Mouse (Mus musculus): ENCODE results near the gene Clnk. TPM values are rescaled to one million over a fixed set of nuclear protein-coding genes. Genes with fewer than 3 reads are reported as not detected.

Clnk gene
- polyA plus RNA-seq, 1 experiment = not detected

DNA sequence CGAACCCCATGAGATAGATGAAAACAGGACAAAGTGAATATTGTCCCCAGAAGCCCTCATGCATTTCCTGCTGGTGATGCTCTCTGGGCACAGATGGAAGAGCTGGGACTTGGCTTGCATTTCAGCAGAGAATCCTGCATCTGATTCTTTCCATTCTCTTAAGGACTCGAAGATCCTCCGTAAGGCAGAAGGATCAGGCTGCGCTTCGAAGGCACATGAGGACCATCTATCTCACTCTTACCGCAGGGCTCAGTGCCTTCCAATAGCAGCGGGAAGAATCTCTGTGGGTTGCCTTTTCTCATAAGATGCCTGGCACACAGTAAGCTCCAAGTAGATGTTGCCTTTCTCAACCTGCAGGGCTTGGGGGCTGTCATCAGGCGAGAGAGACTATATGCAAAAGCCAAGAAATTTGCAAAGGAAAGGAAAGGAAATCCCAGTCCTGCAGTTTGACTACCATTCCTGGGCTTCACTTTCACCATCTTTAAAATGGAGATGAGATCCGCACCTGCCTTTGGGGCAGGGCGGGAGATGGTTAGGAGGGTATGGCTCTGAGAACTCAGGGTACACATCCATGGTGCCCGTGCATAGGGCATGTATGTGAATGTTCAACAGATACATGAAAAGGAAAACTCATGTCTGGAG is 167.6 kb downstream of the Clnk start:
- peaks cover 15% of the 10 kb centered on the region for H3K4me1 ChIP-seq (ENCODE audit: control insufficient read depth, insufficient read depth, low read length)
- no peak overlapping the region for H3K4me3 ChIP-seq (ENCODE audit: insufficient read depth, low read depth, low read length)
- H3K27ac ChIP-seq (ENCODE audit: insufficient read depth, low read depth, low read length) = peak overlapping the region; percentile 29
- TF ChIP-seq POLR2A (IDR thresholded peaks at IDR 0.05; ENCODE audit: insufficient read depth, low read depth, low read length) (no peak), CTCF (IDR thresholded peaks at IDR 0.05; ENCODE audit: insufficient read depth, low read depth, low read length) (no peak)
- 52% methylated on average over 11 of the region's 11 CpGs for WGBS

DNA sequence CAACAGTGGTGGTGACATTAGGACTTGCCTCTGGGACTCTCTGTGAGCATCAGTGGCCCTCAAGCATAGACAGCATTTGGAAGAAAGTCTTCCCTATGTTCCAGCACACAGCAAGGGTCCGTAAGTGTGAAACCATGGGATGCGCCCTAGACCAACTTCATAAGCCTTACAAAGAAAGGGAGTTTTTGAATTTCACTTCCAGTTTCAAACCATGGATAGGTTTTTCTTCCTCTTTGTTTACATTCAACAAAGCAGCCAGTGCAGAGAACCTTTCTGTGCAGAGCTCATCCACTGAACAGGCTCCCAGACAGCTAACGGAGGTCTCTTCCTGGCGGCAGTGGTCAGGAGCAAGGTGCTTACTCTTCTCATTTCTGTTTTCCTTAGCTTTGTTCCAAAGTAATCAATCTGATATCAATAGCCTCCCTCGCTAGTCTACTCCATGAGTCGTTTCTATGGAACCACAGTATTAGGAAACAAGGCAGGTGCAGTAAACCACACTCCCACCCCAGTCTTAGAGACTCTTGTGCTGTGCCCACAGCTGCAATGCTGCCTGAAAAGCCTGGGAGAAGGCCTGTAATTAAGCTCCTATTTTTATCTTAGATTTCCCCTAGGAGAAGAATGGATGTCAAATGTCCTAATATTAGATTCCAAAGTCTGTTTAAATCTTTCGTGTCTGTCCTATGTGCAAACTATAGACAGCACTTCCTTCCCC is 169.1 kb downstream of the Clnk start:
- no peak overlapping the region for H3K4me3 ChIP-seq (ENCODE audit: insufficient read depth, low read depth, low read length)
- TF ChIP-seq POLR2A (IDR thresholded peaks at IDR 0.05; ENCODE audit: insufficient read depth, low read depth, low read length) = no peak
- TF ChIP-seq CTCF (IDR thresholded peaks at IDR 0.05; ENCODE audit: insufficient read depth, low read depth, low read length) = no peak
- 19% methylated on average over 7 of the region's 7 CpGs for WGBS
- H3K4me1 ChIP-seq (ENCODE audit: control insufficient read depth, insufficient read depth, low read length) = peaks cover 15% of the 10 kb centered on the region
- H3K27ac ChIP-seq (ENCODE audit: insufficient read depth, low read depth, low read length) = peak overlapping the region; percentile 92

DNA sequence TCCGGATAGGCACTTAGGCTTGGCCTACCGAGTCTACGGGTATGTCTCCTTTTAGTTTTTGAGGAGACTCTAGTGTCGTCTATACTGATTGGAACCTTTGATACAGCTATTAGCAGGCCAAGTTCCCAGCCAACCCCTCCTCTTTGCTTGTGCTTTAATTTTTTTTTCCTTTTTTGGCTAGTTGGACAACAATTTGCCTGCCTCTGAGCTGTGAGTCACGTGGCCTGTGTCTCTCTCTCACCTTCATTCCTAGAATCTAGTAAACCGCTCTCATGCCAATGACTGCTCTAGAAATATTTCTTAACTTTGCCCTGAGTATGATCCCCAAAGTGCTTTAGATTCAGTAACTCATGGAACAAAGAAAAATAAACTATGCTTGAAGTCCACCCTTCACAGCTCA is 173.7 kb downstream of the Clnk start:
- Histone ChIP-seq H3K27ac (ENCODE audit: insufficient read depth, low read depth, low read length) (no peak overlapping the region), H3K4me1 (ENCODE audit: control insufficient read depth, insufficient read depth, low read length) (peaks cover 10% of the 10 kb centered on the region), H3K4me3 (ENCODE audit: insufficient read depth, low read depth, low read length) (no peak overlapping the region)
- no peak for TF ChIP-seq CTCF (IDR thresholded peaks at IDR 0.05; ENCODE audit: insufficient read depth, low read depth, low read length)
- no peak for TF ChIP-seq POLR2A (IDR thresholded peaks at IDR 0.05; ENCODE audit: insufficient read depth, low read depth, low read length)
- 91% methylated on average over 6 of the region's 6 CpGs for WGBS

DNA sequence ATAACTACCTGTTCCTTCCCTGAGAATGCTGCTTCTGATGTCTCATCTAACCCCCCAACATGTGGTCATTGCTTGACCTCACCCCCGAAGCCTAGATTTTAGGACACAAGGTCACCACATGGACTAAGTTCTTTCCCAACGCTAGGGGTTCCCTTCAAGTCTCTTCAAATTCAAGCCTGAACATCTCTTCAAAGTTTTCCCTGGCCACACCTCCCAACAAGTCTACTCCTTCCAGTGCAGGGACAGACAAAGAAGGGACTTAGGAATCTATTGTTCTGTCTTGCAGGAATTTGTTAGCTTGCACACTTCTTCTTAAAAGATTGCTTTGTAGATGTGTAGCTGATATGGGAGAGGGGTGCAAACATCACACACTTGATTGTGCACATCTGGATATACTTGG is 174.5 kb downstream of the Clnk start:
- WGBS = 79% methylated on average over 2 of the region's 2 CpGs
- no peak for TF ChIP-seq POLR2A (IDR thresholded peaks at IDR 0.05; ENCODE audit: insufficient read depth, low read depth, low read length)
- no peak for TF ChIP-seq CTCF (IDR thresholded peaks at IDR 0.05; ENCODE audit: insufficient read depth, low read depth, low read length)
- H3K4me3 ChIP-seq (ENCODE audit: insufficient read depth, low read depth, low read length) = no peak overlapping the region
- H3K27ac ChIP-seq (ENCODE audit: insufficient read depth, low read depth, low read length) = no peak overlapping the region
- peaks cover 8% of the 10 kb centered on the region for H3K4me1 ChIP-seq (ENCODE audit: control insufficient read depth, insufficient read depth, low read length)

DNA sequence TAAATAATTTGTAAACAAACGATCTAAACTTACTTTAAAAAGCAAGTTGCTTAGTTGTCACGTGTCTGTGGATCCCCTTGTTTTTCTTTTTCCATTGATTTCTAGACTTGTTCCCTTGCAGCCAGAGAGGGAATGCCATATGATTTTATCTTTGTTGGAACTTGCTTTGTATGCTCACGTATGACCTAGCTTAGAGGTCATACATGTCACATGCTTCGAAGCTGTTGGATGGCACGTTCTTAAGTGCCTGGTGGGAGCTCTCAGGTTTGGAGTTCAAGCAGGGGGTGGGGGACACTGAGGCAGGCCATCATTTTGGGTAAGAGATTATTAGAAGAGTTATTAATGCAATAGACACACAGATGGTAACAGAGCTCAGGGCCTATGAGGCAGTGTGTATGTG is 178.1 kb downstream of the Clnk start:
- H3K4me1 ChIP-seq (ENCODE audit: control insufficient read depth, insufficient read depth, low read length) = no peaks in the 10 kb centered on the region
- 83% methylated on average over 5 of the region's 5 CpGs for WGBS
- no peak overlapping the region for H3K4me3 ChIP-seq (ENCODE audit: insufficient read depth, low read depth, low read length)
- TF ChIP-seq POLR2A (IDR thresholded peaks at IDR 0.05; ENCODE audit: insufficient read depth, low read depth, low read length) = no peak
- TF ChIP-seq CTCF (IDR thresholded peaks at IDR 0.05; ENCODE audit: insufficient read depth, low read depth, low read length) = no peak
- H3K27ac ChIP-seq (ENCODE audit: insufficient read depth, low read depth, low read length) = no peak overlapping the region

DNA sequence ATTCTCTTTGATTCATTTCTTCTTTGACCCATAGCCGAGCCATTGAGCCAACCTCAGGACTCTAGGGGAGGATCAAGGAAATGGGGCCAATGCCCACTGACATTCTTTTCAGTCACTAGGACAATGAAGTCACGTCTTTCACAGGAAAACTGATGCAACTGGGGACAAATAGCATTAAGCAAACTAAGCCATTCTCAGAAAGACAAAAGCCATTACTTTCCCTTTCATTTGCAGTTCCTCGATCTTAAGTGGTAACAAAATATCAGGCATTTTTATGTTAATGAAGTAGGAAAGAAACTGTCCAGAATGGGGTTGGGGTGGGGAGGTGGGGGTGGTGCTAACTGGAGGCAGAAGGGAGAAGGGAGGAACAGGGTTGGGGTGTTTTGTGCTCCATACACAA is 178.6 kb downstream of the Clnk start:
- 35% methylated on average over 3 of the region's 3 CpGs for WGBS
- H3K27ac ChIP-seq (ENCODE audit: insufficient read depth, low read depth, low read length) = no peak overlapping the region
- no peak overlapping the region for H3K4me3 ChIP-seq (ENCODE audit: insufficient read depth, low read depth, low read length)
- H3K4me1 ChIP-seq (ENCODE audit: control insufficient read depth, insufficient read depth, low read length) = no peaks in the 10 kb centered on the region
- TF ChIP-seq POLR2A (IDR thresholded peaks at IDR 0.05; ENCODE audit: insufficient read depth, low read depth, low read length) = no peak
- no peak for TF ChIP-seq CTCF (IDR thresholded peaks at IDR 0.05; ENCODE audit: insufficient read depth, low read depth, low read length)

DNA sequence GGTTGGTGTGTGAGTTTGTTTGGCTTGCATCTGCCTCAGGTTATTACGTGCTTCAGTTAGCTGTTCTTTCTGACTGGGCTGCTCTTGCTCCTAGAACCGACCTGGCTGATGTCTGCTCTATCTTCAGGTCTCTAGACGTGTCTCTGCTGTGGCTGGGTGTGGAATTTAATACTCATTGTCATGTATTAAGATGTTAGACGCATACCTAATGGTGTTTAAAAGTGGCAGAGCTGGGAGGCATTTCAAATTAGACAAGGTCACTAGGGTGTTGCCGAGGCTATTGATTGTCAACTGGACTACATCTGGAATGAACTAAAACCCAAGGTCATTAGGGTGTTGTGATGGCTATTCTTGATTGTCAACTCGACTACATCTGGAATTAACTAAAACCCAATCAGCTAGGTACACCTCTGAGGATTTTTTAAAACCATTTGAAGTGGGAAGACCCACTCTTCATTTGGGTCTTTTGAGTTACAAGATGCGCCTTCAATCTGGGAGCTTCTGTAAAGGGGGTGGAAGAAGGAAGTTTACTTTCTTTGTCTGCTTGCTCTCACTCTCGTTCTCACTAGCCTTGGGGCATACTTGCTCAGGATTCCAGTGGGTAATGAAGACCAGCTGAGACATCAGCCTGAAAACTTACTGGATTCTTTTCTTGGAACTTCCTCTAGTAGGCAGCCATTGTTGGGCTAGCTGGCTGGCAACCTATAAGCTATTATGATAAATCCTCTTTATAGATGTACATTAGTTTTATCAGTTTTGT is 179.8 kb downstream of the Clnk start:
- TF ChIP-seq POLR2A (IDR thresholded peaks at IDR 0.05; ENCODE audit: insufficient read depth, low read depth, low read length) (no peak), CTCF (IDR thresholded peaks at IDR 0.05; ENCODE audit: insufficient read depth, low read depth, low read length) (no peak)
- H3K27ac ChIP-seq (ENCODE audit: insufficient read depth, low read depth, low read length) = no peak overlapping the region
- no peaks in the 10 kb centered on the region for H3K4me1 ChIP-seq (ENCODE audit: control insufficient read depth, insufficient read depth, low read length)
- H3K4me3 ChIP-seq (ENCODE audit: insufficient read depth, low read depth, low read length) = no peak overlapping the region
- 82% methylated on average over 8 of the region's 8 CpGs for WGBS

DNA sequence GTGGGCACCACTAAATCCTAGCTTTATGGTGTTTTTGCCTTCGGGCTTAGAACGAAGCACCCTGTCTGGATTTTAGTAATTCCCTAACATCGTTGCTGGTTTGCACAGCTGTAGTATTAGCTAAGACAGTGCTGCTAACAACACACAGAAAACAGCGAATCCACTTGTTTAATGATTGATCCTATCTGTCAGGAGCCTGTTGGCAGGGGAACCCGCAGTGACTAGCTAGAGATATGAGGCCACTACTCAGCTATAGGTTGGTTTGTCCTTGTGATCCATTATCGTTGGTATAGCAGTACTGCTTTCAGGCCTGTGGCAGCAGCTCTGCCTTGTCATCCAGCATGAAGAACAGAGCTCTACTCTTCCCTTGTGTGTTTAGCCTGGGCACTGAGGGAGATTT is 183.8 kb downstream of the Clnk start:
- 86% methylated on average over 6 of the region's 6 CpGs for WGBS
- H3K4me1 ChIP-seq (ENCODE audit: control insufficient read depth, insufficient read depth, low read length) = no peaks in the 10 kb centered on the region
- H3K27ac ChIP-seq (ENCODE audit: insufficient read depth, low read depth, low read length) = no peak overlapping the region
- no peak for TF ChIP-seq POLR2A (IDR thresholded peaks at IDR 0.05; ENCODE audit: insufficient read depth, low read depth, low read length)
- no peak for TF ChIP-seq CTCF (IDR thresholded peaks at IDR 0.05; ENCODE audit: insufficient read depth, low read depth, low read length)
- H3K4me3 ChIP-seq (ENCODE audit: insufficient read depth, low read depth, low read length) = no peak overlapping the region

DNA sequence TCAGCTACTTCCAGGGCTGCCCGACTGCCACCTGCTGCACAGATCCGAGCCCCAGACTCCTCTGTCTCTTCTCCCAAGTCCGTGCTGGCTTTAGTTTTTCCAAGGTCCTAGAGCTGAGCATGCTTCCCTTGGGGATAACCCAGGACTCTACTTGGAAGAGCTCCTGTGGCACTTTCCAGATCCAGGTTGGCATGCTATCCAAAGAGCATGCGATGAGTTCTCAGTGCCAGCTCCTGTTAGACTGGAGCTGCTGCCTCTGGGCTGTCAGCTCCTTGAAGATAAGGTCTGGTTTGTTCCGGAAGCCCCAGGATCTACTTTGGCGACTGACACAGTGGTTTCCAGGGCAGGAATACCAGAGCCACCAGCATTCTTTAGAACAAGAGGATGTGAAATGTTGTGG is 187.4 kb downstream of the Clnk start:
- Histone ChIP-seq H3K4me3 (ENCODE audit: insufficient read depth, low read depth, low read length) (no peak overlapping the region), H3K27ac (ENCODE audit: insufficient read depth, low read depth, low read length) (no peak overlapping the region), H3K4me1 (ENCODE audit: control insufficient read depth, insufficient read depth, low read length) (peaks cover 4% of the 10 kb centered on the region)
- no peak for TF ChIP-seq CTCF (IDR thresholded peaks at IDR 0.05; ENCODE audit: insufficient read depth, low read depth, low read length)
- no peak for TF ChIP-seq POLR2A (IDR thresholded peaks at IDR 0.05; ENCODE audit: insufficient read depth, low read depth, low read length)
- WGBS = 86% methylated on average over 6 of the region's 6 CpGs
